Mouse (Mus musculus) E14TG2a.4 (cell line): ENCODE data around the gene Selplg.

Experiments used
- CTCF ChIP-seq: conservative IDR thresholded peaks from 2 replicates; pipeline ENCODE4 v1.5.1; 2014; ENCODE audit warnings: low read length
- NANOG ChIP-seq: IDR thresholded peaks from 2 replicates; pipeline ENCODE4 v1.6.1; 2014; ENCODE audit warnings: borderline replicate concordance, low read length, mixed read lengths

- TF ChIP-seq CTCF = no peak
- TF ChIP-seq NANOG = no peak
These were observed 17.4 kb downstream of the Selplg start for GRCm38 (mm10) chr5:113815041-113815389.
